Mouse (Mus musculus) retina, postnatal 1 day (tissue): ENCODE measurements around the gene Tecpr1.

Experiments
- DNase-seq: peaks from one replicate; pipeline ENCODE4 v3.0.0-alpha.2; 2012

Tecpr1 gene

GRCm38 (mm10) chr5:144249871-144250270 lies 26.5 kb upstream of the Tecpr1 start:
- DNase-seq = no peak

GRCm38 (mm10) chr5:144247906-144248585 lies 24.6 kb upstream of the Tecpr1 start:
- no peak for DNase-seq

- DNase-seq = no peak
Observed at GRCm38 (mm10) chr5:144247307-144247706, 23.9 kb upstream of the Tecpr1 start.

- DNase-seq = no peak
Observed at GRCm38 (mm10) chr5:144246669-144247068, 23.3 kb upstream of the Tecpr1 start.

GRCm38 (mm10) chr5:144245592-144245991 lies 22.2 kb upstream of the Tecpr1 start:
- DNase-seq = no peak

- no peak for DNase-seq
Observed at GRCm38 (mm10) chr5:144243901-144244487, 20.6 kb upstream of the Tecpr1 start, which contains the start of gene Bri3. Bri3 (plus strand) TSS chr5:144244437.

GRCm38 (mm10) chr5:144238969-144239368 lies 15.6 kb upstream of the Tecpr1 start:
- no peak for DNase-seq

- no peak for DNase-seq
Observed at GRCm38 (mm10) chr5:144234714-144235113, 11.3 kb upstream of the Tecpr1 start.

GRCm38 (mm10) chr5:144234222-144234621 lies 10.8 kb upstream of the Tecpr1 start:
- no peak for DNase-seq

GRCm38 (mm10) chr5:144232531-144232930 lies 9.1 kb upstream of the Tecpr1 start:
- DNase-seq = no peak

- peak; percentile 30 for DNase-seq
Observed at GRCm38 (mm10) chr5:144231410-144231809, 8.0 kb upstream of the Tecpr1 start.

GRCm38 (mm10) chr5:144230216-144230615 lies 6.8 kb upstream of the Tecpr1 start:
- DNase-seq = no peak

- no peak for DNase-seq
Observed at GRCm38 (mm10) chr5:144226220-144226619, 2.8 kb upstream of the Tecpr1 start.

GRCm38 (mm10) chr5:144223899-144224816 lies 743 bp upstream of the Tecpr1 start:
- DNase-seq = no peak

- DNase-seq = peak; percentile 76
Observed at GRCm38 (mm10) chr5:144222811-144223502, 458 bp downstream of the Tecpr1 start.

GRCm38 (mm10) chr5:144221305-144221704 lies 2.1 kb downstream of the Tecpr1 start:
- DNase-seq = no peak

- DNase-seq = no peak
Observed at GRCm38 (mm10) chr5:144219936-144220335, 3.5 kb downstream of the Tecpr1 start.

- no peak for DNase-seq
Observed at GRCm38 (mm10) chr5:144219306-144219705, 4.1 kb downstream of the Tecpr1 start.

- no peak for DNase-seq
Observed at GRCm38 (mm10) chr5:144218061-144218460, 5.4 kb downstream of the Tecpr1 start.

GRCm38 (mm10) chr5:144215992-144216391 lies 7.4 kb downstream of the Tecpr1 start:
- DNase-seq = no peak

- peak; percentile 69 for DNase-seq
Observed at GRCm38 (mm10) chr5:144214453-144214852, 9.0 kb downstream of the Tecpr1 start.

GRCm38 (mm10) chr5:144207478-144207877 lies 15.9 kb downstream of the Tecpr1 start:
- peak; percentile 62 for DNase-seq

GRCm38 (mm10) chr5:144206069-144206468 lies 17.3 kb downstream of the Tecpr1 start:
- no peak for DNase-seq
